Mouse (Mus musculus) heart, postnatal 25 days (tissue): Measurements from ENCODE around the gene Plk1. TPM values are rescaled to one million over a fixed set of nuclear protein-coding genes. Genes with fewer than 3 reads are reported as not detected.

ENCODE experiments used
- DNase-seq: peaks from one replicate; pipeline ENCODE4 v3.0.0; 2022; ENCODE audit warnings: low spot score
- intact Hi-C: fragments of 180-260 bp; cut with DNase I; formaldehyde crosslinking; loops from one replicate; pipeline ENCODE4 v1.15.1; 2025
- total RNA-seq, 2 experiments: library from RNA; stranded (reverse); gene quantifications; 2 replicates each; pipeline ENCODE4 v1.2.3; 2021

Gene Plk1
- total RNA-seq: 1 to 10 TPM in 1 of 2 experiments, under 1 TPM in 1; 0.81 to 1.2 TPM

GRCm38 (mm10) chr7:122158915-122159902 lies at the start of gene Plk1:
Gene Plk1 (plus strand): TSS chr7:122159439.
- DNase-seq: peak; percentile 40
- intact Hi-C loops: no loop called here

- intact Hi-C loops: no loop called here
- DNase-seq: no peak
Observed at GRCm38 (mm10) chr7:122123518-122123917, 35.7 kb upstream of the Plk1 start.

GRCm38 (mm10) chr7:122125636-122126035 lies 33.6 kb upstream of the Plk1 start:
- no peak for DNase-seq
- intact Hi-C loops: no loop called here

- intact Hi-C loops: no loop called here
- no peak for DNase-seq
Observed at GRCm38 (mm10) chr7:122126946-122127345, 32.3 kb upstream of the Plk1 start.

GRCm38 (mm10) chr7:122131834-122132233 lies 27.4 kb upstream of the Plk1 start:
- no peak for DNase-seq

GRCm38 (mm10) chr7:122132497-122133337 lies 26.5 kb upstream of the Plk1 start, which contains the start of the genes Palb2 and Dctn5:
Gene Palb2 (minus strand): TSS chr7:122132985.
Gene Dctn5 (plus strand): TSS chr7:122133041.
- peak; percentile 94 for DNase-seq
- intact Hi-C loops: loop anchor here (2.0 kb wide), 1 partner anchor 32 kb away; the partner anchor contains the start of gene Ndufab1

More at GRCm38 (mm10) chr7:122131834-122132233, 27.4 kb upstream of the Plk1 start:
- intact Hi-C loops: loop anchor here (2.0 kb wide), 1 partner anchor 31 kb away; the partner anchor contains the start of gene Ndufab1

- intact Hi-C loops: loop anchor here (2.0 kb wide), 1 partner anchor 32 kb away; the partner anchor contains the start of gene Ndufab1
- no peak for DNase-seq
Observed at GRCm38 (mm10) chr7:122133338-122133625, 26.0 kb upstream of the Plk1 start.

GRCm38 (mm10) chr7:122135070-122135469 lies 24.2 kb upstream of the Plk1 start:
- intact Hi-C loops: no loop called here
- no peak for DNase-seq

- intact Hi-C loops: no loop called here
- DNase-seq: no peak
Observed at GRCm38 (mm10) chr7:122137071-122137470, 22.2 kb upstream of the Plk1 start.

- intact Hi-C loops: no loop called here
- no peak for DNase-seq
Observed at GRCm38 (mm10) chr7:122138190-122138589, 21.0 kb upstream of the Plk1 start.

GRCm38 (mm10) chr7:122140991-122141390 lies 18.2 kb upstream of the Plk1 start:
- DNase-seq: no peak
- intact Hi-C loops: no loop called here

GRCm38 (mm10) chr7:122152473-122152872 lies 6.8 kb upstream of the Plk1 start:
- DNase-seq: no peak
- intact Hi-C loops: no loop called here

- intact Hi-C loops: no loop called here
- no peak for DNase-seq
Observed at GRCm38 (mm10) chr7:122158488-122158887, 751 bp upstream of the Plk1 start.

GRCm38 (mm10) chr7:122160037-122160436 lies 798 bp downstream of the Plk1 start:
- intact Hi-C loops: no loop called here
- DNase-seq: no peak

- no peak for DNase-seq
- intact Hi-C loops: no loop called here
Observed at GRCm38 (mm10) chr7:122163766-122164165, 4.5 kb downstream of the Plk1 start.

GRCm38 (mm10) chr7:122167203-122167602 lies 8.0 kb downstream of the Plk1 start:
- no peak for DNase-seq
- intact Hi-C loops: no loop called here

GRCm38 (mm10) chr7:122170705-122171104 lies 11.5 kb downstream of the Plk1 start:
- no peak for DNase-seq
- intact Hi-C loops: no loop called here

- DNase-seq: no peak
- intact Hi-C loops: no loop called here
Observed at GRCm38 (mm10) chr7:122171613-122172012, 12.4 kb downstream of the Plk1 start.

- intact Hi-C loops: no loop called here
Observed at GRCm38 (mm10) chr7:122180720-122181119, 21.5 kb downstream of the Plk1 start.

GRCm38 (mm10) chr7:122184569-122184968 lies 25.3 kb downstream of the Plk1 start:
- intact Hi-C loops: no loop called here

More at GRCm38 (mm10) chr7:122180720-122181119, 21.5 kb downstream of the Plk1 start:
- DNase-seq: no peak

More at GRCm38 (mm10) chr7:122184569-122184968, 25.3 kb downstream of the Plk1 start:
- DNase-seq: no peak
